Mouse (Mus musculus): Measurements from ENCODE around the gene Usp3. TPM values are rescaled to one million over a fixed set of nuclear protein-coding genes. Genes with fewer than 3 reads are reported as not detected.

The Usp3 gene
- total RNA-seq, 2 experiments from 2014 or later, result 60.0 to 71.8 TPM

GRCm38 (mm10) chr9:66604349-66605206 is 11.6 kb upstream of the Usp3 start:
- no peak for DNase-seq (ENCODE audit: low spot score in 2 of 2)

DNA sequence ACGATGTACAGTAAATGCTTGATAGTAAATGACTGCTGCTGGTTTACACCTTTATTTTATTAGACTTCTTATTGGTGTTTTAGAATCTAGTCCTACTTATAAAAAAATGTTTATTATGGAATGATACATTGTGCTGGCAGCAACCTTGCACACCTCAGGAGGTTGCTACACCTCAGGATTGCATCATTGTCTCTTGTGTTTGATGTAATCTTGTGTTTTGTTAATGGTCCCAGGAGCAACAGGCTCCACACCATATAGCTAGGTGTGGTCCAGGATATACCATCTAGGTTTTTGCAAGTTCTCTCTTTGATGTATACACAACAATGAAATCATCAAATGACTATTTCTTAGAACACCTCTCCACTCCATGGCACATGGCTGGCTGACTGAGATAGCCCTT is 11.0 kb upstream of the Usp3 start:
- DNase-seq (ENCODE audit: low spot score in 2 of 2), result no peak

DNA sequence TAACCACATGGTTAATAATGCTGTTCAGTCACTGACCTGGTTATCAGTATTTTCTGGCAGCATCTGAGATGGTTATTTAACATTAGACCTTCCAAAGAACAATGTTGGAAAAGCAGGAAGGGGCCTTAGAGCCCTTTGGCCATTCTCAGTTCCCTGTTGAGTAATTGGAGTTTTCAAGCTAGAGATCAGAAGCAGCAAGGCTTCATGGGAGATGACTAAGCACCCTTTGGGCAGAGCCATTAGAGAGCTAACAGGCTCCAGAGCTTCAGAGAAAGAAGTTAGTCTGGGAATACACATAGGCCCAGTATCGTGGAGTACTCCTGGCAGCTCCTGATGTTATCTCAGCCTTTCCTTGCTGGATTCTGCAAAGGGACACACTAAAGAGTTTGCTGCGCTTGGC is 8.1 kb upstream of the Usp3 start:
- DNase-seq (ENCODE audit: low spot score in 2 of 2), result no peak

DNA sequence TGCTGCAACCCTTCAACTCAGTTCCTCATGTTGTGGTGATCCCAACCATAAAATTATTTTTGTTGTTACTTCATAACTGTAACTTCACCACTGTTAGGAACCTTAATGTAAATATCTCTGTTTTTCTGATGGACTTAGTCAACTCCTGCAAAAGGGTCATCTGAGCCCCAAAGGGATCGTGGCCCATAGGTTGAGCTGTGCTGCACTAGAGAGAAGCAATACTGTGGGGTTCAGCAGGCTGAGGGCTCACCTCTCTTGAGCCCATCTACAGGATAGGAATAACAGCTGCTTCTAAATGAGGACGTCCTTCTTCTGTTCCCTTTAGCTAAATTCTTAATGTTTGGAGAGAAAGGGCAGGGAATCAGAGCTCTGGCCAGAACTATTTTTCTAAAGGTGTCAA is 7.6 kb upstream of the Usp3 start:
- DNase-seq (ENCODE audit: low spot score in 2 of 2), result no peak

DNA sequence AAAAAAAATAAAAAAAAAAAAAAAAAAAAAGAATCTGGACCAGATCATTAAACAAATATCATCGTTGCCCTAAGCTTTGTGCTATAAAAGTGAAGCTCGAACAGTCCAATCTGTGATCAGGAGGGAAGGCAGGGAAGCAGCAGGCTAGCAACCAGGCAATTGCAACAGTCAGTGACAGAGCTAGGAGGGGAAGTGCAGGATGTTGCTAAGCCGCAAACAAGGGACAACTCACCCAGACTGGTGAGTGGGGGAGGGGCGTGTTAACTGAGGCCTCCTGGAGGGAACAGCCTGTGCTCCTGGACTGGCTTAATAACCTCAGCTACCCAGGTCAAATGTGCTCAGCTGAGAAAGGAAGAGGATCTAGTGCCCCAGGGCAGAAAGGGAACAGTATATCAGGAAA is 6.6 kb upstream of the Usp3 start:
- no peak for DNase-seq (ENCODE audit: low spot score in 2 of 2)

DNA sequence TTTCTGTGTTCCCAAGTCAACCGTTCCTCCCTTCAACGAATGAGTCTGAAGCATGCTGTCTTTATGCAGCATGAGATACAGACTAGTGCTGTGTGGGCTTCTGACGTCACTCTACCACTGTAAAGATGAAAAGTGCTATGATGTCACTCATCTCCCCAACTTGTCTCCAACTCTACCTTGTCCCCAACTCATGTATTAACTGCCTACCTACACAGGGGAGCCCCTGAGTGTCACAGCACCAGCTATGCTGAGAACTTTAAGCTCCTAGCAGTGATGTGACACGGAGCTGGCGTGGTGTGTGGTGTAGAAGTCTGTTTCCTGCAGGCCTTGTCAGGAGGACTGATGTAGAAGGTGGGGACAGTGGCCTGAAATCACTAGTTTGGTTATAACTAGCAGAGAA is 5.7 kb upstream of the Usp3 start:
- DNase-seq (ENCODE audit: low spot score in 2 of 2), result no peak

DNA sequence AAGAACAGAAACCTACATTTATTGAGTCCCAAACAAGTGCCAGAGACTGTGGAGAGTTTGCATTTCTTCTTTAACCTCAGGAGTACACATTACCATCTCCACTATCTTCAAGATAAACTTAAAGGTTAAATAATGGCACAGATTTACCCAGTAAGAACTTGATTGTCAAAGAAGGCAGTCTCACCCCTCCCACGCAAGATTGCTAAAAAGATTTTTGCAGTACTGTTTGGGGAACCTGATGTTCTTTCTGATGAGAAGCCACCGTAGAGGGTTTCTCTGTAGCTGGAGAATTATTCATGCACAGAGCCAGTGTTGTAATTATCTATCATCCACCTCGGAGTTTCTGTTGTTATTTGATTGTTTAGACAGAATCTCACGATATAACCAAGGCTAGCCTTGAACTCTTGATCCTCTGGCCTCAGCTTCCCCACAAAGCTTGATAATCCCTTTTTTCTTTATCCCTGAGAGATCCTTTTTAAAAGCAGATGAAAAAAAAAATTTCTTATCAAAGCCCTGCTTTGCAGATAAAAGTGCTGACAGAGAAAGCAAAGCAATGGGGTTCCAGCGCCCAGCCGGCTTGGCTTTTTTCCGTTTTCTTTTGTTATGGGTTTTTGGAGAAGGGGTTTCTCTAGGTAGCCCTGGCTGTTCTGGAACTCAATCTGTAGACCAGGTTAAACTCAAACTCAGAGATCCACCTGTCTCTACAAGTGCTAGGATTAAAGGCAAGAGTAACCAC is 4.7 kb upstream of the Usp3 start:
- no peak for DNase-seq (ENCODE audit: low spot score in 2 of 2)

DNA sequence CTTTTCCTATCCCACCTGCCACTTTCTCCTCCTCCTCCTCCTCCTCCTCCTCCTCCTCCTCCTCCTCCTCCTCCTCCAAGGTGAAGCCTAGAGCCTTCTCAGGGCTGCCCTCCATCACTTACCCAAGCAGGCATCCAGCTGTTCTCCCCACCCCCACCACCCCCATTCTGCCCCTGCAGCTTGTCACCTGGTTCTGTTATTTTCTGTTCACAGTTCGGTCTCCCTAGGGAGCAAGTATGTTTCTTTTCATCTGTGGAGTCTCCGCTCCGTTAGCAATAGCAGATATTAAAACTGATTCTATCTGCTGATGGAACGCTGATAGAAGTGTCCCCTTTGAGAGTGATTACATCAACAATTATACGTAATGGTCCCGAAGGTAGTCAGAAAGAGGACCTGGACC is 4.1 kb upstream of the Usp3 start:
- no peak for DNase-seq (ENCODE audit: low spot score in 2 of 2)

- no peak for DNase-seq (ENCODE audit: low spot score in 2 of 2)
Observed at GRCm38 (mm10) chr9:66595722-66596675, 3.1 kb upstream of the Usp3 start.

DNA sequence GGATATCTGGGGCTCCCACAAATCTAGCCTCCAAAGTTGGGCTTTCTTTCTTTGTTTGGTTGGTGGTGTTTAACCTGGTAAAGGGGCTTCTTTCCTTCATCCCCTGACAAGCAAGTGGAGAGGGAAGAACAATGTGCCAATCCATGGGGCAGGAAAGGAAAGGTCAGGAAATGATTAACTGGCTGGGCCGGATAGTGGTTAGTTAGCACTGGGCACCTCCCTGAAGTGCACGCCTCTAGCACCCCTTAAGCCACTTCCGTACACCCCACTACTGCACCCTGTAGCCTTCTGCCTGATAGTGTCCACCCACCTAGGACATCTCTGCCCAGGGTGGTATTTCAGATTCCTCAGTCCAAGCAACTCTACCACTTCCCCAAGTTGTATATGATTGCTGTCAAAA is 1.1 kb upstream of the Usp3 start:
- no peak for DNase-seq (ENCODE audit: low spot score in 2 of 2)

GRCm38 (mm10) chr9:66593613-66593969 is 649 bp upstream of the Usp3 start:
- no peak for DNase-seq (ENCODE audit: low spot score in 2 of 2)

- DNase-seq (ENCODE audit: low spot score in 2 of 2), result no peak
Observed at GRCm38 (mm10) chr9:66591851-66592645, 894 bp downstream of the Usp3 start.

GRCm38 (mm10) chr9:66590051-66590450 is 2.9 kb downstream of the Usp3 start:
- no peak for DNase-seq (ENCODE audit: low spot score in 2 of 2)

GRCm38 (mm10) chr9:66587016-66587415 is 5.9 kb downstream of the Usp3 start:
- DNase-seq (ENCODE audit: low spot score in 2 of 2), result no peak

DNA sequence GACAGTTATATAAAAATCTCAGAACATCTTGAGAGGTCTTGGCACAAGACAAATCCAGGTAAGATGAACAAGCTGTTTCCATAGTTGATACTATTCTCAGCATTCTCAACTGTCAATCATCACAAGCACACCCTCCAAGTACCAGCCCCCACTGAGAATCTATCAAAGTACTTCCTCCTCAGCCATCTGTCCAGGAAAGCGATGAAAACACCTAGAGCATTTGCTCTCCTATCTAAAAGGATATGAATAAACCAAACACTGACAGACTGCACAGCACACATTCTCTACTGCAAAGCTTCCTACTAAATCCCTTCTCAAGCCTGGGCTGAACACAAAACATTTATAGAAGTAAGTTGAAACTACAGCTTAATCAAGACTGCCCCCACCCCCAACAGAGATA is 6.4 kb downstream of the Usp3 start:
- no peak for DNase-seq (ENCODE audit: low spot score in 2 of 2)

DNA sequence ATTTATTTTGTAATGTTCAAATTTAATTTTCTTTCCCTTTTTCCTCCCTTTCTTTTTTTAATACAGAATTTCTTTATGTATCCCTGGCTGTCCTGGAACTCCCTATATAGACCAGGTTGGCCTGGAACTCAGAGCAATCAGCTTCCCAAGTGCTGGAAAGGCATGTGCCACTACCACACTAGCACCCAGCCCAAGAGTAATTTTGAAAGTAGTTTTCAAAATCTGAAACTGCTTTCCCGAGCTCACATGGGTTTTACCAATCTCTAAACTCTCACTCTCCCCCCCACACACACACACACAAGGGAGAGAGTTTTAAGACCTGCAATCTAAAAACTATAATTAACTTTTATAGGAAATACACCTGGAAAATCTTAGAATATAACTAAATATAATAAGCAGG is 7.8 kb downstream of the Usp3 start:
- DNase-seq (ENCODE audit: low spot score in 2 of 2), result no peak

DNA sequence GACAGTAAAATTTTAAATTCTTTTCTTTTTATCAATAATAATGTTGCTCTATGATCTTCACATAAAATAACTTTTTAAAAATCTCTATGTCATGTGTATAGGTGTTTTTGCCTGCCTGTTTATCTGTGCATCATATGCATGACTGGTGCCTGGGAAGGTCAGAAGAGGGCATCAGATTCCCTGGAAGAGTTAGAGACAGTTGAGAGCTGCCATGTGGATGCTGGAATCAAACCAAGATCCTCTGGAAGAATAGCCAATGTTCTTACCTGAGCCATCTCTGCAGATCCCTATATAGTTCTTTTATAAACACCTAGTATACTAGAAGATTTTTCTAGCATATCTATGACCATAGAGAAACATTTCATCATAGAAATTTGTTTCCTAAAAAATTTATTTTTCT is 8.8 kb downstream of the Usp3 start:
- DNase-seq (ENCODE audit: low spot score in 2 of 2), result no peak

- no peak for DNase-seq (ENCODE audit: low spot score in 2 of 2)
Observed at GRCm38 (mm10) chr9:66583244-66583643, 9.7 kb downstream of the Usp3 start.

DNA sequence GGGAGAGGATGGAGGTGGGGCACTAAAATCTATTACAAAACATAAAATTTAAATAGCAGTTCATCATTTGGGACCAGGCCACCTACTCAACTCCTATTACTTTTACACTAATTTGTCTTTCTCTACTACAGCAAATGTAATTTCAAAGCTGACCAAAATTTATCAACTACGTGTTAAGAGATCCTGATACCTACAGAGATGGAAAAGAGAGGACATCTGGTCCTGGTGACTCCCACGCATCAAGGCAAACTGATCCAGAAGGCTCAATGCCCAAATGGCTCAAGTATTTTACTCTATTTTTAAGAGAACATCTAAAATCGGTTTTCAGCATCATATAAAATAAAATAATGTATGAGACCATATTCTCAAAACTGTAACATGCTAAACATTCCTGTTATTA is 11.2 kb downstream of the Usp3 start:
- no peak for DNase-seq (ENCODE audit: low spot score in 2 of 2)

DNA sequence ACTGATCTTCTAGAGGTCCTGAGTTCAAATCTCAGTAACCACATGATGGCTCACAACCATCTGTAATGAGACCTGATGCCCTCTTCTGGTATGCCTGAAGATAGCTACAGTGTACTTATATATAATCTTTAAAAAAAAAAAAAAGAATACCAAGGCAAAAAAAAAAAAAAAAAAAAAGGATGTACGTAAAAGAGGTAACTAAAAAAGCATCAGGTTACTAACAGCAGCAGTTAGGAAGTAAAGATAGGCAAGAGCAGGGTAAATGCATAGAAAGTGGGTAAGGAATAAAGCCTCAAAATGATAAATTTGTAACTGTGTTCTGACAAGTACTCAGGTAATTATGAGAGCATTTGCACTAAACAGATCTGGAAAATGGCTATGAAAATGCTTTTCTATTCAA is 12.2 kb downstream of the Usp3 start:
- DNase-seq (ENCODE audit: low spot score in 2 of 2), result no peak

DNA sequence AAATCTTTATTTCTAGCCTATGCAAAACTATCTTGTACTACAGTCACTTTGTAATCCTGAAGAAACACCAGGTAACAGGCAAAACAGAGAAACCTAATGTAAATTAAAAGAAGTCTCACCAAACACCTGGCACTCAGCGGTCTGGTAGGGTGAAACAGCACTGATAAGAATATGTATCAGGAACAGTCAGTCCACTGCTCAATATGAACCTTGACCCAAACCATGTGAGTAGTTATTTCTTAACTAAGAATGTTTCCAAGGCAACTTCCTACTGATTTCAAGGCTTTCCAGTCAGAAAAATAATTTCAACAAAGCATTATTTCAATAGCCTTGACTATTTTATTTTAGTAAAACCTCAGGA is 17.1 kb downstream of the Usp3 start:
- no peak for DNase-seq (ENCODE audit: low spot score in 2 of 2)
